Mouse (Mus musculus) kidney, adult 2 months (tissue): Measurements from ENCODE around the gene Zfp82. TPM values are rescaled to one million over a fixed set of nuclear protein-coding genes. Genes with fewer than 3 reads are reported as not detected.

ENCODE experiments used
- DNase-seq: peaks from one replicate; pipeline ENCODE4 v3.0.0; 2021
- H3K27ac ChIP-seq: fragments of 200-500 bp; 2 replicates; pipeline ENCODE4 v1.5.1; 2012; ENCODE audit warnings: low read depth, low read length, control low read depth, inconsistent platforms; ENCODE audit not compliant: insufficient read depth
- H3K27me3 ChIP-seq: fragments of 200-500 bp; replicated peaks from 2 replicates; pipeline ENCODE4 v1.6.1; 2012; ENCODE audit warnings: mild to moderate bottlenecking, moderate library complexity, low read length, inconsistent platforms; ENCODE audit not compliant: control insufficient read depth, insufficient read depth
- H3K36me3 ChIP-seq: fragments of 200-500 bp; 2 replicates; pipeline ENCODE4 v1.6.1; 2012; ENCODE audit warnings: mild to moderate bottlenecking, moderate library complexity, low read length, inconsistent platforms; ENCODE audit not compliant: control insufficient read depth, insufficient read depth
- H3K4me1 ChIP-seq: fragments of 200-500 bp; 2 replicates; pipeline ENCODE4 v1.6.1; 2011; ENCODE audit warnings: low read length; ENCODE audit not compliant: control insufficient read depth, insufficient read depth
- H3K4me3 ChIP-seq: fragments of 200-500 bp; 2 replicates; pipeline ENCODE4 v1.5.1; 2011; ENCODE audit warnings: mild to moderate bottlenecking, low read depth, low read length, control low read depth; ENCODE audit not compliant: insufficient read depth
- CTCF ChIP-seq: fragments of 200-500 bp; conservative IDR thresholded peaks from 2 replicates; pipeline ENCODE4 v1.5.1; 2011; ENCODE audit warnings: low read depth, mild to moderate bottlenecking, control low read depth, low read length, moderate library complexity, mixed read lengths; ENCODE audit not compliant: insufficient read depth, insufficient read length
- POLR2A ChIP-seq: fragments of 200-500 bp; IDR thresholded peaks from one replicate; pipeline ENCODE4 v1.6.1; 2011; ENCODE audit warnings: low read depth, low read length, control low read depth
- WGBS: fragments of 180-500 bp; shearing (Covaris S2); methylation state at CpG from one replicate; pipeline ENCODE4 v1.1.7; 2018; 5-methylcytosine and 5-hydroxymethylcytosine counted together
- polyA plus RNA-seq: library from polyadenylated mRNA; depleted of rRNA; stranded (reverse); fragments of >200 nt; gene quantifications from 2 replicates; pipeline ENCODE4 v1.2.3, GENCODE M21; 2012

Zfp82 gene
- polyA plus RNA-seq, 1 experiment, result 0.42 TPM

GRCm38 (mm10) chr7:30086524-30086923 is 13.8 kb upstream of the Zfp82 start:
- Histone ChIP-seq H3K4me1 (no peaks in the 10 kb centered on the region), H3K27me3 (no peaks in the 10 kb centered on the region), H3K27ac (no peak overlapping the region), H3K36me3 (no peaks in the 10 kb centered on the region), H3K4me3 (no peak overlapping the region)
- 74% methylated on average over 9 of the region's 9 CpGs for WGBS
- DNase-seq, result no peak
- TF ChIP-seq POLR2A (no peak), CTCF (no peak)

- Histone ChIP-seq H3K36me3 (no peaks in the 10 kb centered on the region), H3K27ac (no peak overlapping the region), H3K4me3 (no peak overlapping the region), H3K27me3 (no peaks in the 10 kb centered on the region), H3K4me1 (no peaks in the 10 kb centered on the region)
- 91% methylated on average over 5 of the region's 5 CpGs for WGBS
- DNase-seq, result no peak
- no peak for TF ChIP-seq POLR2A
- 0 out of 2 replicates have a peak, but pooled peaks have one; percentile 19 for TF ChIP-seq CTCF
Measured at GRCm38 (mm10) chr7:30064622-30065021, 8.1 kb downstream of the Zfp82 start.

- no peak for TF ChIP-seq POLR2A
- TF ChIP-seq CTCF, result peak; percentile 34
- no peak overlapping the region for H3K27ac ChIP-seq
- no peak for DNase-seq
- no peaks in the 10 kb centered on the region for H3K27me3 ChIP-seq
- WGBS, result 87% methylated on average over 5 of the region's 5 CpGs
- no peaks in the 10 kb centered on the region for H3K36me3 ChIP-seq
- H3K4me3 ChIP-seq, result no peak overlapping the region
- no peaks in the 10 kb centered on the region for H3K4me1 ChIP-seq
Measured at GRCm38 (mm10) chr7:30062478-30062877, 10.2 kb downstream of the Zfp82 start.

- TF ChIP-seq CTCF (no peak), POLR2A (no peak)
- H3K4me3 ChIP-seq, result no peak overlapping the region
- DNase-seq, result no peak
- no peaks in the 10 kb centered on the region for H3K4me1 ChIP-seq
- no peaks in the 10 kb centered on the region for H3K27me3 ChIP-seq
- 72% methylated on average over 6 of the region's 6 CpGs for WGBS
- no peak overlapping the region for H3K27ac ChIP-seq
- no peaks in the 10 kb centered on the region for H3K36me3 ChIP-seq
Measured at GRCm38 (mm10) chr7:30060341-30060740, 12.4 kb downstream of the Zfp82 start.

GRCm38 (mm10) chr7:30053591-30053990 is 19.1 kb downstream of the Zfp82 start:
- H3K27ac ChIP-seq, result no peak overlapping the region

GRCm38 (mm10) chr7:30050882-30051548 is 21.7 kb downstream of the Zfp82 start, which contains the start of gene Zfp14:
TSS of gene Zfp14 (minus strand) at chr7:30051380.
- WGBS, result under 1% methylated on average over 40 of the region's 40 CpGs
- Histone ChIP-seq H3K27ac (no peak within 1 kb of the TSS), H3K4me1 (no peaks in the 10 kb centered on the region), H3K27me3 (no peaks in the 10 kb centered on the region), H3K36me3 (no peaks in the 10 kb centered on the region), H3K4me3 (peak within 1 kb of the TSS; percentile 81)
- no peak for TF ChIP-seq POLR2A
- no peak for TF ChIP-seq CTCF
- peak; percentile 92 for DNase-seq

More at GRCm38 (mm10) chr7:30053591-30053990, 19.1 kb downstream of the Zfp82 start:
- Histone ChIP-seq H3K27me3 (no peaks in the 10 kb centered on the region), H3K4me1 (no peaks in the 10 kb centered on the region), H3K36me3 (no peaks in the 10 kb centered on the region), H3K4me3 (no peak overlapping the region)
- WGBS, result 10% methylated on average over 3 of the region's 3 CpGs
- TF ChIP-seq POLR2A, result no peak
- no peak for TF ChIP-seq CTCF
- no peak for DNase-seq

- DNase-seq, result no peak
- no peak for TF ChIP-seq CTCF
- TF ChIP-seq POLR2A, result no peak
- H3K36me3 ChIP-seq, result no peaks in the 10 kb centered on the region
- 93% methylated on average over 4 of the region's 4 CpGs for WGBS
- H3K4me3 ChIP-seq, result no peak overlapping the region
- no peak overlapping the region for H3K27ac ChIP-seq
- H3K4me1 ChIP-seq, result no peaks in the 10 kb centered on the region
- H3K27me3 ChIP-seq, result no peaks in the 10 kb centered on the region
Measured at GRCm38 (mm10) chr7:30048126-30048525, 24.6 kb downstream of the Zfp82 start.
